Mouse (Mus musculus) erythroblast, embryonic 14.5 days (primary cell): Measurements from ENCODE around the gene Prkg1. TPM values are rescaled to one million over a fixed set of nuclear protein-coding genes. Genes with fewer than 3 reads are reported as not detected.

ENCODE experiments used
- H3K27me3 ChIP-seq: 2 replicates; pipeline ENCODE4 v1.6.1; 2012; ENCODE audit warnings: inconsistent platforms; ENCODE audit not compliant: control insufficient read depth
- H3K36me3 ChIP-seq: 2 replicates; pipeline ENCODE4 v1.6.1; 2012; ENCODE audit warnings: mild to moderate bottlenecking, inconsistent platforms; ENCODE audit not compliant: control insufficient read depth
- H3K4me1 ChIP-seq: 2 replicates; pipeline ENCODE4 v1.6.1; 2012; ENCODE audit warnings: inconsistent platforms; ENCODE audit not compliant: control insufficient read depth
- H3K4me3 ChIP-seq: replicated peaks from 2 replicates; pipeline ENCODE3; 2012; ENCODE audit warnings: moderate library complexity, mild to moderate bottlenecking, inconsistent platforms
- H3K9me3 ChIP-seq: 2 replicates; pipeline ENCODE4 v1.6.1; 2012; ENCODE audit warnings: low read length, inconsistent platforms, mixed read lengths; ENCODE audit not compliant: control insufficient read depth
- GATA1 ChIP-seq: IDR thresholded peaks from 2 replicates; pipeline ENCODE4 v1.6.1; 2012; ENCODE audit warnings: low read length, inconsistent platforms, mixed read lengths
- TAL1 ChIP-seq: IDR thresholded peaks from 3 replicates; pipeline ENCODE4 v1.6.1; 2012; ENCODE audit warnings: low read length, inconsistent platforms, mixed read lengths
- polyA plus RNA-seq: library from polyadenylated mRNA; stranded (reverse); fragments of >175 nt; gene quantifications from 2 replicates; pipeline ENCODE4 v1.2.3, GENCODE M21; 2012

The Prkg1 gene
- polyA plus RNA-seq, 1 experiment, result not detected

DNA sequence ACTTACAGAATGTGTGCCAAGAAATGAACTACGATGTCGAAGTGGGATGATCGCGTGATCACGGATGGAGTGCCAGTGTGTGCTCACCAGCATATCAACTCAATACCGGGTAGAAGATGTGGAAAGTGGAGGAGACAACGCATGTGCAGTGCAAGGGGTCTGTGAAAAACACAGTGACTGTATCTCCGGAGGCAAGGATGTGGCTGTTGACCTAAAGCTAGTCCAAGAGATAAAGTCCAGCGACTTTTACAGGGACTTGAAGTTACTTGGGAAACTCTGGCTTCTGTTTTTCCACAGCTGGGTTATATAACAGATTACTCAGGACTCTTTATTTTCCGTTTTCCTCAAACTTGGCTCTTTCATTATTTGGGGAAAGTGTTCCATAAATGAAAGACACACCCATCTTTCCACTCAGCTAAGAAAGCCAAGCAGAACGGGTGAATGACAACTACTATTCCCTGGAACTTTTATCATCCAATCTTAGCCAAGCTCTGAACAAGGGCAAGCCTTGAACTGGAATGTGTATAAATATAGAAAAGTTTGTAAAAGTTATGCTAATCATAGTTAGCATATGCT lies 699.5 kb downstream of the Prkg1 start:
- H3K4me3 ChIP-seq, result no peak overlapping the region
- H3K9me3 ChIP-seq, result no peaks in the 10 kb centered on the region
- no peaks in the 10 kb centered on the region for H3K27me3 ChIP-seq
- H3K36me3 ChIP-seq, result no peaks in the 10 kb centered on the region
- no peak for TF ChIP-seq GATA1
- no peaks in the 10 kb centered on the region for H3K4me1 ChIP-seq

DNA sequence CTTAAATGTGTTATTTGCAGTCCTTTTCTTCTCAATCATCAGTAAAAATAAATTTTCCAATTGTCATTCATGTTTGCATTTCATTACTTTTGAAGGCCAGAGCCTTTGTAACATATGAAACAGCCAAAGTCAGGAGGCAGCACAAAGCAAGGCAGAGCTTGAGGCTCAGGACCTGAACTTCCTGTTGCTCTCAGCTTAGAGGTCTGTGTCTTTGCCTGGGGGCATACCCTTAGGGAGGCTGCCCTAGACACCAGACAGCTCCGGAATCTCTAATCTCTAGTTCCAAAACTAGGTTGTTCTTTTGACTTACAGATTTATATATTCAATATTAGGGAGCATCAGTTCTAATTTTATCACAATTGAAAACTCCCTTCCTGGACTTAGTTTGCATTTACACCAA lies 700.1 kb downstream of the Prkg1 start:
- Histone ChIP-seq H3K9me3 (no peaks in the 10 kb centered on the region), H3K27me3 (no peaks in the 10 kb centered on the region), H3K4me3 (no peak overlapping the region), H3K36me3 (no peaks in the 10 kb centered on the region), H3K4me1 (no peaks in the 10 kb centered on the region)
- TF ChIP-seq TAL1 (no peak), GATA1 (no peak)

DNA sequence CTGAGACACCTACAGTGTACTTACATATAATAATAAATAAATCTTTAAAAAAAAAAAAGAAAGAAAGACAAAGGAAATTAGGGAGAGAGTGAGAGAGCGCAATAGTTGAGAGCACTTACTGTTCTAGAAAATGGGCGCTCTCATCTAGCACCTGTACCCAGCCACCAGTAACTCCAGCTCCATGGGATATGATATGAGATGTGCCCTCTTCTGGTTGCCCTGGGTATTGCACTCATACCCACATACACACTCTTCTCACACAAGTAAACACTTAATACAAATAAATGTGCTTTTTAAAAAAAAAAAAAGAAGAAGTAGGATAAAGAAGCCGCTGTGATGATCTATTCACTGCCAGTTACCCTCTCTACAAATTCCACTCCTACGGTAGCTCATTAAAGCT lies 718.2 kb downstream of the Prkg1 start:
- Histone ChIP-seq H3K9me3 (no peaks in the 10 kb centered on the region), H3K4me3 (no peak overlapping the region), H3K4me1 (no peaks in the 10 kb centered on the region), H3K27me3 (no peaks in the 10 kb centered on the region), H3K36me3 (no peaks in the 10 kb centered on the region)
- TF ChIP-seq GATA1 (no peak), TAL1 (no peak)

DNA sequence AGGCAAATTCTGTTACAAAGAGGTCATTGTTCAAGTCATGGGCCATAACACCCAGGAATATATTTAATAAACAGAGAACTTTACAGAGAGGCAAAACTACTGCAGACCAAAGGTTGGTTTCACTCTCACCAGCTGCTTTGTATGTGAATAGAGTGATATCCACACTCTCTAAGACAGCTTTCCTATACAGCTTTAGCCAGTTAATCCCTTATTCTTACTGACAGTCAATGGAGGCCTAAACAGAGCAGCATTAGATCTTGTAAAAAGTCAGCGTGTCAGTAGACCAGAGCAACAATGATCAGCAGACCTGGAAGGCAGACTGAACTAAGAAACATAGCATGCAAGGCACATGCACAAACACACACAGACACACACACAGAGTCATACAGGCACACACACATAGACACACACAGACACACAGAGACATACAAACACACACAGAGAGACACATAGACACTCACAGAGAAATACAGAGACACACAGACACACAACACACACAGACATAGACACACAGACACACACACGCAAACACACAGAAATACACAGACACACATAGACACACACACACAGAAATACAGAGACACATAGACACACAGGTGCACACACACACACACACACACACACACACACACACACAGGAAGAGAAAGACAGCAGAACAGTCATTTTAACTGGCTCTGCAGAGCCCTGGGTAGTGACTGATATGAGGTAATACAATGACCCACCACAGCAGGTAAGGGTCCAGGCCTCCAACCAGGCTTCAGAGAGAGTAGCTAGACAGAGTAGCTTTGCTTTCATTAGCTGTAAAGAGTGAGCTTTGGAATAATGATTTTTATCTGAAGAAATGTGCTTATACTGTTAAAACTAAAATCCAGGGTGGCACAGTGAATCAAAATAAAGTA lies 723.6 kb downstream of the Prkg1 start:
- no peaks in the 10 kb centered on the region for H3K27me3 ChIP-seq
- H3K9me3 ChIP-seq, result no peaks in the 10 kb centered on the region
- H3K4me1 ChIP-seq, result no peaks in the 10 kb centered on the region
- no peak overlapping the region for H3K4me3 ChIP-seq
- H3K36me3 ChIP-seq, result no peaks in the 10 kb centered on the region
- TF ChIP-seq GATA1, result no peak
- TF ChIP-seq TAL1, result no peak

DNA sequence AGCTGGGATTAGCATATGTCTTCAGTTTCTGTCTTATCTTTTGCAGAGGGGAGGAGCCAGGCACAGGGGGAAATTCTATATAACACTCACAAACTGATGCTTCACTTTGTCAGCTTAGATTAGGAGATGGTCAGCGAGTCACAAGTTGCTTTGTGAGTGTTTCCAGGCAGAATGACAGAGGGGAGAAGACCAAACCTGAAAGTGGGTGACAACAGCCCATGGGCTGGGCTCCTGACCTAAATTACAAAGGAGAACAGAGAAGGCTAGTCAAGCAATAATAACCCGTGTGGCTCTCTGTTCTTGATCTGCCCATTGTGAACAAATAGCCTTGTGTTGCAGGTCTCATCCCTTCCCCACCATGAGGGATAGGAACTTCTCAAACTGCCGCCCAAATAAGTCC lies 725.9 kb downstream of the Prkg1 start:
- H3K36me3 ChIP-seq, result no peaks in the 10 kb centered on the region
- no peak for TF ChIP-seq GATA1
- no peak for TF ChIP-seq TAL1
- H3K27me3 ChIP-seq, result no peaks in the 10 kb centered on the region
- no peaks in the 10 kb centered on the region for H3K4me1 ChIP-seq
- no peak overlapping the region for H3K4me3 ChIP-seq
- no peaks in the 10 kb centered on the region for H3K9me3 ChIP-seq

DNA sequence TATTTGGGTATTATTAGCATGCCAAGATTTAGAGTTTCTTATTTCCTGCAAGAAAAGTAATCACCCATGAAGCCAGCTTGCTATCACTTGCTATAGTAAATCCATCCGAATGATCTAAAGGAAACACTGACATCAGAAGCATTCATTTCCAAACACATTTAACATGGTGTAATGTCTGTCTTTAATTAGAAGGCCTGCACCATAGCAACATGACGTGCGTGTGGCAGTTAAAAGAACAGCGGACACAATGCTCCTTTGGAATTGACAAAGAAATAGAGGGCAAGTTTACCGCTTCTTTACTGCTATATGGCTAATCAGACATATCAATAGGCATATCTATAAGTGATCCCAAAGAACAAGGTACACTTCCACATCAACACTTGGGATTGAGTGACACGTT lies 733.2 kb downstream of the Prkg1 start:
- H3K4me3 ChIP-seq, result no peak overlapping the region
- H3K9me3 ChIP-seq, result no peaks in the 10 kb centered on the region
- H3K36me3 ChIP-seq, result no peaks in the 10 kb centered on the region
- no peak for TF ChIP-seq TAL1
- no peak for TF ChIP-seq GATA1
- no peaks in the 10 kb centered on the region for H3K4me1 ChIP-seq
- no peaks in the 10 kb centered on the region for H3K27me3 ChIP-seq

DNA sequence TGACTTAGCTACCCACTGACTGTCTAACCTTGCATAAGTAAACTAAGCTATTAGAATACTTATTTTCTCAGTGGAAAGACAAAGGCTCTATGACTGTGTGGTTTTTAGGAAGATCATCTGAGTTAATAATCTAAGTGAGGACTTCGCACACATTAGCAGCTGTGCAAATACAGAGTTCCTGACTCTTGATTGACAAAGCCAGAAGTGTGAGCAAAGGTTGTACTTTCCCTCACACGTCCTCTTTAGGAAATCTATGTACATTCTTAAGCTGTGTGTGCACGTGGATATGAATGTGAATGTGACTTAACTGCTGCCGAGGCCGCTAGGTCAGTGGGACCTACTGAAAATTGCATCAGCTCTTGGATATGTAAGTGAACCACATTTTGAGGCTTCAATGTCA lies 738.0 kb downstream of the Prkg1 start:
- Histone ChIP-seq H3K27me3 (no peaks in the 10 kb centered on the region), H3K4me3 (no peak overlapping the region), H3K36me3 (no peaks in the 10 kb centered on the region), H3K4me1 (no peaks in the 10 kb centered on the region), H3K9me3 (no peaks in the 10 kb centered on the region)
- TF ChIP-seq TAL1, result no peak
- TF ChIP-seq GATA1, result no peak

DNA sequence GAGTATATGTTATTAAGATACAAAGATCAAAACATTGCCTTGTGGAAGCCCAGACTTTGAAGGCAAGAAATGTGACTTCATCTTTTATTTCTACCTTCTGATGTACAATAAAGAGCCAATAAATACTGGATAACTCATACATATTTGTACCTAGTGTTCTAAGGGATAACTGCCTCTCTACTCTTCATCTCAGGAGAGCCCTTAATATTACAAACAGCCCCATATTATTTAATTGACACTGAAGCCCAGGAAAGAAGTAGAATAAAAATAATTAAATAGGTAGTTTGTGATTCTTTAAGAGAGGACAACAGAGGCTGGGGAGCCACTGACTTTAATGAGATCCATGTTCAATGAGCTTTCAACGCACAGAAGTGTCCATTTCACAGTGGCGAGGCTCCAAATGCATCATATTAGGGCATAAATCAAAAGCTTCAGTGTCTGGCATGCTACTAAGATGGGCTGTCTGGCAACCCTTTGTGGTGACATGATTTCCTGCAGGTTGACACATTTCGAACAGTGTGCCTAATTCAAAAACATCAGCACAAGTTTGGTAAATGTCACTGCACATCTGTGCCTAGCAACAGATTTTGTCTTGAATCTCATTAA lies 753.2 kb downstream of the Prkg1 start:
- no peaks in the 10 kb centered on the region for H3K9me3 ChIP-seq
- no peaks in the 10 kb centered on the region for H3K36me3 ChIP-seq
- no peak for TF ChIP-seq TAL1
- TF ChIP-seq GATA1, result no peak
- no peaks in the 10 kb centered on the region for H3K4me1 ChIP-seq
- H3K27me3 ChIP-seq, result no peaks in the 10 kb centered on the region
- H3K4me3 ChIP-seq, result no peak overlapping the region

DNA sequence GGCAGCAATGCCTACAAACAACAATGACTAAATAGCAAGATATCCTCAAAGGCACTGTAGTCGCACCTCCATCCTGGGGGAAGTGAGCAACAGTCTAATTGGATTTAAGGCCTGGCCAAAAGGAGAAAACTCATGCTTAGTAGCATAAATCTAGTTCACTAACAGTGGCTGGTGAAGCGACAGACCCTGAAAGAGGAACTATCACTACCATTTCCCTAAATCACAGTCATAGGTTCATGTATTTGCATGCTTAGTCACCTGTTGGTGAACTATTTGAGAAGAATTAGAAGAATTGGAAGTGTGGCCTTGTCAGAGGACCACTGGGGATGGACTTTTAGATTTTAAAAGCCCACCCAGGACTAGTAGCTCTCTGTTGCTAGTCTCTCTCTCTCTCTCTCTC lies 766.3 kb downstream of the Prkg1 start:
- Histone ChIP-seq H3K4me3 (no peak overlapping the region), H3K27me3 (no peaks in the 10 kb centered on the region)

More for the DNA sequence above, 766.3 kb downstream of the Prkg1 start:
- no peaks in the 10 kb centered on the region for H3K9me3 ChIP-seq
- no peaks in the 10 kb centered on the region for H3K36me3 ChIP-seq
- H3K4me1 ChIP-seq, result no peaks in the 10 kb centered on the region
- TF ChIP-seq TAL1 (no peak), GATA1 (no peak)
